Mouse (Mus musculus): Measurements from ENCODE around the gene Hdgfl3. TPM values are rescaled to one million over a fixed set of nuclear protein-coding genes. Genes with fewer than 3 reads are reported as not detected.

The Hdgfl3 gene
- total and polyA plus RNA-seq, 3 experiments = 0.04 TPM; not detected in 2

- in situ Hi-C loops (cut with MboI; ENCODE audit: low pct_ligation_motif_present, low pct_unique_long_range_greater_than_20kb, low sequenced_read_pairs) (no loop called here), dilution Hi-C loops (cut with MboI; ENCODE audit: extremely low pct_ligation_motif_present, extremely low pct_unique_long_range_greater_than_20kb, low sequenced_read_pairs) (no loop called here)
- H3K4me2 ChIP-seq (ENCODE audit: insufficient read depth, low read depth, poor library complexity, severe bottlenecking) = no peak overlapping the region
- H3K27me3 ChIP-seq (replicated peaks) = no peaks in the 10 kb centered on the region
- no peaks in the 10 kb centered on the region for H3K79me2 ChIP-seq (replicated peaks; ENCODE audit: control insufficient read depth, extremely low read depth, insufficient read depth, poor library complexity, severe bottlenecking)
- H3K4me1 ChIP-seq (ENCODE audit: control insufficient read depth in 1 of 2, insufficient read depth in 2 of 2) = peaks cover 4 to 25% of the 10 kb centered on the region in 2 experiments
- H3K9me3 ChIP-seq (replicated peaks; ENCODE audit: low read length) = no peaks in the 10 kb centered on the region
- no peak overlapping the region for H3K4me3 ChIP-seq (replicated peaks in 1 of 3; ENCODE audit: low read depth in 2 of 3, low read length in 2 of 3, poor library complexity in 1 of 3)
- no peaks in the 10 kb centered on the region for H3K36me3 ChIP-seq (replicated peaks in 1 of 2; ENCODE audit: control insufficient read depth in 1 of 2, insufficient read depth in 1 of 2, low read length in 1 of 2)
- no peak for TF ChIP-seq TCF12 (IDR thresholded peaks at IDR 0.05; ENCODE audit: low read depth, low read length)
- TF ChIP-seq CTCF (conservative IDR thresholded peaks at IDR 0.05 in 1 of 2, IDR thresholded peaks at IDR 0.05 in 1 of 2; ENCODE audit: low read depth in 2 of 2, low read length in 2 of 2) = no peak
- TF ChIP-seq IRF4 (IDR thresholded peaks at IDR 0.05; ENCODE audit: low read depth, low read length) = no peak
- no peak for TF ChIP-seq KAT2A (IDR thresholded peaks at IDR 0.05; ENCODE audit: insufficient replicate concordance, low read length)
- TF ChIP-seq ETS1 (conservative IDR thresholded peaks at IDR 0.05; ENCODE audit: low read depth, low read length) = no peak
- no peak for TF ChIP-seq UBTF (IDR thresholded peaks at IDR 0.05; ENCODE audit: low read depth, low read length)
- no peak for TF ChIP-seq MYC (IDR thresholded peaks at IDR 0.05; ENCODE audit: low read depth, low read length)
- no peak for TF ChIP-seq ZKSCAN1 (IDR thresholded peaks at IDR 0.05; ENCODE audit: borderline replicate concordance, low read depth, low read length)
- no peak overlapping the region for H3K27ac ChIP-seq (ENCODE audit: insufficient read depth, low read depth)
- no peak overlapping the region for H3K9ac ChIP-seq (ENCODE audit: insufficient read depth, low read depth)
- DNase-seq (ENCODE audit: extremely low read depth) = no peak
These were observed 88.3 kb downstream of the Hdgfl3 start for GRCm38 (mm10) chr7:81846008-81846407.

DNA sequence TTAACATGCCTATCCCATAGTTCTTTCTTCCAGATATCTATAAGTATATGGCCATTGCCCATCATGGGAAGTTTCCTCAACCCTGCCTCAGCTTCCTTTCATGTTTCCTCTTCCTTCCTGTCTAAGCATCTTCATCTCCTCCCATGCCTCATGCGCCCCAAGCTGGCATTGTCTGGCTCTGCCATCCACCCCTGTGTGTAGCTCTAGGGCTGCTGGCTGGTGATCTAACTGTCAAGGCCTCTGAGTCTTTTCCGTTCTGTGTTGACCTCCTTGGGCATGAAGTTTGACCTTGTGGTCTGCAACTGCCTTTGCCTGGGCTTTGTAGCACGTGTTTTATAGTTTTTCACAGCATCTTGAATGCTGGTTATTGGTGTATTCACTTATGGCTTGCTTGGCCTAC, 89.0 kb downstream of the Hdgfl3 start:
- Histone ChIP-seq H3K27ac (ENCODE audit: insufficient read depth, low read depth) (no peak overlapping the region), H3K4me3 (replicated peaks in 1 of 3; ENCODE audit: low read depth in 2 of 3, low read length in 2 of 3, poor library complexity in 1 of 3) (no peak overlapping the region), H3K79me2 (replicated peaks; ENCODE audit: control insufficient read depth, extremely low read depth, insufficient read depth, poor library complexity, severe bottlenecking) (no peaks in the 10 kb centered on the region), H3K36me3 (replicated peaks in 1 of 2; ENCODE audit: control insufficient read depth in 1 of 2, insufficient read depth in 1 of 2, low read length in 1 of 2) (no peaks in the 10 kb centered on the region), H3K4me1 (ENCODE audit: control insufficient read depth in 1 of 2, insufficient read depth in 2 of 2) (peaks cover 4 to 24% of the 10 kb centered on the region in 2 experiments), H3K27me3 (replicated peaks) (no peaks in the 10 kb centered on the region), H3K9ac (ENCODE audit: insufficient read depth, low read depth) (no peak overlapping the region), H3K4me2 (ENCODE audit: insufficient read depth, low read depth, poor library complexity, severe bottlenecking) (no peak overlapping the region), H3K9me3 (replicated peaks; ENCODE audit: low read length) (no peaks in the 10 kb centered on the region)
- in situ Hi-C loops (cut with MboI; ENCODE audit: low pct_ligation_motif_present, low pct_unique_long_range_greater_than_20kb, low sequenced_read_pairs) (no loop called here), dilution Hi-C loops (cut with MboI; ENCODE audit: extremely low pct_ligation_motif_present, extremely low pct_unique_long_range_greater_than_20kb, low sequenced_read_pairs) (no loop called here)
- no peak for DNase-seq (ENCODE audit: extremely low read depth)
- TF ChIP-seq TBP (conservative IDR thresholded peaks at IDR 0.05; ENCODE audit: low read depth, low read length) (no peak), NRF1 (IDR thresholded peaks at IDR 0.05; ENCODE audit: low read depth, low read length) (no peak), MXI1 (IDR thresholded peaks at IDR 0.05; ENCODE audit: low read depth, low read length) (no peak)

GRCm38 (mm10) chr7:81844801-81845200, 89.5 kb downstream of the Hdgfl3 start:
- in situ Hi-C loops (cut with MboI; ENCODE audit: low pct_ligation_motif_present, low pct_unique_long_range_greater_than_20kb, low sequenced_read_pairs) = no loop called here
- no peaks in the 10 kb centered on the region for H3K9me3 ChIP-seq (replicated peaks; ENCODE audit: low read length)
- dilution Hi-C loops (cut with MboI; ENCODE audit: extremely low pct_ligation_motif_present, extremely low pct_unique_long_range_greater_than_20kb, low sequenced_read_pairs) = no loop called here
- H3K79me2 ChIP-seq (replicated peaks; ENCODE audit: control insufficient read depth, extremely low read depth, insufficient read depth, poor library complexity, severe bottlenecking) = no peaks in the 10 kb centered on the region
- no peak for DNase-seq (ENCODE audit: extremely low read depth)
- H3K27ac ChIP-seq (ENCODE audit: insufficient read depth, low read depth) = no peak overlapping the region
- H3K36me3 ChIP-seq (replicated peaks in 1 of 2; ENCODE audit: control insufficient read depth in 1 of 2, insufficient read depth in 1 of 2, low read length in 1 of 2) = no peaks in the 10 kb centered on the region
- H3K27me3 ChIP-seq (replicated peaks) = no peaks in the 10 kb centered on the region
- H3K9ac ChIP-seq (ENCODE audit: insufficient read depth, low read depth) = no peak overlapping the region
- no peak for TF ChIP-seq MAFK (IDR thresholded peaks at IDR 0.05; ENCODE audit: insufficient replicate concordance, low read length)
- no peak for TF ChIP-seq EP300 (IDR thresholded peaks at IDR 0.05; ENCODE audit: low read length)
- no peak for TF ChIP-seq IRF4 (IDR thresholded peaks at IDR 0.05; ENCODE audit: low read depth, low read length)
- no peak for TF ChIP-seq MAZ (IDR thresholded peaks at IDR 0.05; ENCODE audit: low read depth, low read length)
- TF ChIP-seq CHD1 (IDR thresholded peaks at IDR 0.05; ENCODE audit: low read depth, low read length) = no peak
- TF ChIP-seq E2F4 (IDR thresholded peaks at IDR 0.05; ENCODE audit: insufficient replicate concordance, low read depth, low read length) = no peak
- no peak for TF ChIP-seq MXI1 (IDR thresholded peaks at IDR 0.05; ENCODE audit: low read depth, low read length)
- TF ChIP-seq ZNF384 (IDR thresholded peaks at IDR 0.05; ENCODE audit: low read depth, low read length) = no peak
- no peak for TF ChIP-seq JUND (conservative IDR thresholded peaks at IDR 0.05; ENCODE audit: low read depth, low read length)
- TF ChIP-seq TBP (conservative IDR thresholded peaks at IDR 0.05; ENCODE audit: low read depth, low read length) = no peak
- TF ChIP-seq ZC3H11A (IDR thresholded peaks at IDR 0.05; ENCODE audit: low read depth, low read length) = no peak
- TF ChIP-seq HCFC1 (IDR thresholded peaks at IDR 0.05; ENCODE audit: low read depth, low read length) = no peak
- no peak for TF ChIP-seq TCF12 (IDR thresholded peaks at IDR 0.05; ENCODE audit: low read depth, low read length)
- TF ChIP-seq CTCF (conservative IDR thresholded peaks at IDR 0.05 in 1 of 2, IDR thresholded peaks at IDR 0.05 in 1 of 2; ENCODE audit: low read depth in 2 of 2, low read length in 2 of 2) = no peak
- no peak for TF ChIP-seq UBTF (IDR thresholded peaks at IDR 0.05; ENCODE audit: low read depth, low read length)
- TF ChIP-seq ZKSCAN1 (IDR thresholded peaks at IDR 0.05; ENCODE audit: borderline replicate concordance, low read depth, low read length) = no peak
- TF ChIP-seq POLR2AphosphoS2 (IDR thresholded peaks at IDR 0.05; ENCODE audit: low read depth, low read length) = no peak
- no peak for TF ChIP-seq RCOR1 (conservative IDR thresholded peaks at IDR 0.05; ENCODE audit: low read depth, low read length)
- no peak for TF ChIP-seq CHD2 (IDR thresholded peaks at IDR 0.05; ENCODE audit: low read length)
- TF ChIP-seq JUN (IDR thresholded peaks at IDR 0.05; ENCODE audit: insufficient read depth, low read depth, low read length) = no peak
- H3K4me1 ChIP-seq (ENCODE audit: control insufficient read depth in 1 of 2, insufficient read depth in 2 of 2) = peaks cover 4 to 19% of the 10 kb centered on the region in 2 experiments
- H3K4me3 ChIP-seq (replicated peaks in 1 of 3; ENCODE audit: low read depth in 2 of 3, low read length in 2 of 3, poor library complexity in 1 of 3) = no peak overlapping the region
- H3K4me2 ChIP-seq (ENCODE audit: insufficient read depth, low read depth, poor library complexity, severe bottlenecking) = no peak overlapping the region
